Mouse (Mus musculus) E14TG2a.4 (cell line): ENCODE measurements at regions not wholly inside any gene's neighbourhood (a gene's known extent, or its start where the extent isn't known, plus 50 kb on each side); places are given as distances from the start of the nearest gene placed in this dataset.

Experiments
- H3K27me3 ChIP-seq: 2 replicates; pipeline ENCODE4 v1.6.1; 2014; ENCODE audit warnings: low read length, control low read depth; ENCODE audit not compliant: insufficient read depth
- H3K36me3 ChIP-seq: 2 replicates; pipeline ENCODE4 v1.6.1; 2014; ENCODE audit warnings: low read length, control low read depth; ENCODE audit not compliant: insufficient read depth
- H3K4me1 ChIP-seq: replicated peaks from 2 replicates; pipeline ENCODE4 v1.6.1; 2014; ENCODE audit warnings: low read depth, low read length, control low read depth
- H3K4me3 ChIP-seq: replicated peaks from 2 replicates; pipeline ENCODE4 v1.5.1; 2014; ENCODE audit warnings: mild to moderate bottlenecking, low read length
- H3K9me3 ChIP-seq: 2 replicates; pipeline ENCODE4 v1.6.1; 2014; ENCODE audit warnings: low read length, control low read depth
- CTCF ChIP-seq: conservative IDR thresholded peaks from 2 replicates; pipeline ENCODE4 v1.5.1; 2014; ENCODE audit warnings: low read length
- NANOG ChIP-seq: IDR thresholded peaks from 2 replicates; pipeline ENCODE4 v1.6.1; 2014; ENCODE audit warnings: borderline replicate concordance, low read length, mixed read lengths
- POU5F1 ChIP-seq: IDR thresholded peaks from 2 replicates; pipeline ENCODE4 v1.6.1; 2014; ENCODE audit warnings: low read length, borderline replicate concordance

DNA sequence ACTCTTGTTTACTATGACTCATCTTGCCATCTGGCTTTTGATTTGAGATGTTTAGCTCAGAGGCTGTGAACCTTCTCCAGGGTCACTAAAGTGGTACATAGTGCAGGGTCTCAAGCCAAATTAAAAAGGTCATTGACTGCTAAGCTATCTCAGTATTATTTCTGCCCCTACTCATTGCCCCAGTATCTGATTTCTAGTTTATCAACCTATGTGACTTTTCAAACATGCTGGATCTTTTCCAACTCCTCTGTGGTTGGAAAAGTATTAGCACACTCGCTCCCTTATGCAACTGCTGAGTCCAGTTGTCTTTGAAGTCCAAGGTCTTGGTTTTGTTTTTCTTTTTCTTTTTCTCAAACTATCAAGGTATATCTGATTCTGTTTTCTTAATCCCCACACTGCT lies 301.0 kb downstream of the Pdzph1 start:
- H3K4me1 ChIP-seq = no peaks in the 10 kb centered on the region
- peaks cover 13% of the 10 kb centered on the region for H3K9me3 ChIP-seq
- H3K36me3 ChIP-seq = no peaks in the 10 kb centered on the region
- H3K4me3 ChIP-seq = no peak overlapping the region
- TF ChIP-seq NANOG (no peak), CTCF (no peak), POU5F1 (no peak)
- H3K27me3 ChIP-seq = no peaks in the 10 kb centered on the region

DNA sequence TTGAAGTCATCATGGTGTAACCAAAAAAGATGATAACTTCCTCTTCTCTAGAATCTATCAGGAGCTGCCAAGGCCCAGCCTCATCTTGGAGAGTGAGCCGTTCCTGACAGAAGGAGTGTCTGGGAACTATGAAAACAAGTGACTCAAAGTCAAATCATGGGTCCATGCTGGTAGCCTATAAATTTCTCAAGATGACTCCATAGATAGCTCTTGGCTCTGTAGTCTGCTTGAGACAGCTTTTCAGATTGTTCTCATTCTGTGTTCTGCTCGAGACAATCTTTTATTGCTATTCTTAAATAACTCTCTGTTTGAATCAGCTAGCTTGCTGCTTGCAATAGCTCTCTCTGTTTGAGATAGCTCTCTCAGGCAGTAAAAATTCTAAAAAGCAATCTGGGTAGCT lies 318.9 kb downstream of the Pdzph1 start:
- no peak overlapping the region for H3K4me3 ChIP-seq
- no peaks in the 10 kb centered on the region for H3K9me3 ChIP-seq
- H3K36me3 ChIP-seq = no peaks in the 10 kb centered on the region
- H3K4me1 ChIP-seq = no peaks in the 10 kb centered on the region
- no peaks in the 10 kb centered on the region for H3K27me3 ChIP-seq
- TF ChIP-seq POU5F1 (no peak), CTCF (no peak), NANOG (no peak)

DNA sequence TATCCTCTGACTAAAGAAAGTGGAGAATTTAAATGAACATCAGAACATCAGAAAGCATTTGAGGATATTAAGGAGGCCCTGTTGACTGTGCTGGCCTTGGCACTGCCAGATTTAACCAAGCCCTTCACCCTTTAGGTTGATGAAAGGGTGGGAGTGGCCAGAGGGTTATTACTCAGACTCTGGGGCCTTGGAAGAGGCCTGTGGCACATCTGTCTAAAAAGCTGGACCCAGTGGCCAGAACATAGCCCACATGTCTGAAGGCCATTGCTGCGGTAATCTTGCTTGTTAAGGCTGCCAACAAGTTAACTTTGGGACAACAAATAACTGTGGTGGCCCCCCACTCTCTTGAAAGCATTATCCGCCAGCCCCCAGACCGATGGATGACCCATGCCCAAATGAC lies 323.1 kb downstream of the Pdzph1 start:
- no peaks in the 10 kb centered on the region for H3K4me1 ChIP-seq
- H3K27me3 ChIP-seq = no peaks in the 10 kb centered on the region
- peaks cover 5% of the 10 kb centered on the region; the same call in 1 of the 2 replicates for H3K9me3 ChIP-seq
- no peaks in the 10 kb centered on the region for H3K36me3 ChIP-seq
- no peak overlapping the region for H3K4me3 ChIP-seq
- TF ChIP-seq NANOG (no peak), CTCF (no peak), POU5F1 (no peak)

DNA sequence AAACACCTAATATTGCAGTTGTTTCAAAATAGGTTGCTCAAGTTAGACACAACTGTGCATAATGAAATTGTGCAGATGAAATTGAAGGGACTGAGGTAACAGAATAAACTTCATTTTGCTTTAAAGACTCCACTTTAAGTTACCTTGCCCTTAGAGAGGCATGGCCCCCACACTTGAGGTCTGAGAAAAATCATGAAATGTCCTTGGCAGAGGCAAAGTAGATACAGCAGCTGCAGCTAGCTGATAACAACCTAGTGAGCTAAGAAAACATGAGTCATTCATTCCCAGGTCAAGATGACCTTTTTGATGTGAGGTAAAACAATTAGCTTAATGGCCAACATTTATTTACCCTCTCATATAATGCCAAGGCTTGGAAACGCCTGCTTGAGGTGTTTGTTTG lies 347.4 kb downstream of the Pdzph1 start:
- Histone ChIP-seq H3K4me3 (no peak overlapping the region), H3K27me3 (no peaks in the 10 kb centered on the region), H3K9me3 (peaks cover 2% of the 10 kb centered on the region; the same call in 1 of the 2 replicates), H3K36me3 (no peaks in the 10 kb centered on the region), H3K4me1 (no peaks in the 10 kb centered on the region)
- TF ChIP-seq CTCF = no peak
- TF ChIP-seq NANOG = no peak
- TF ChIP-seq POU5F1 = no peak

DNA sequence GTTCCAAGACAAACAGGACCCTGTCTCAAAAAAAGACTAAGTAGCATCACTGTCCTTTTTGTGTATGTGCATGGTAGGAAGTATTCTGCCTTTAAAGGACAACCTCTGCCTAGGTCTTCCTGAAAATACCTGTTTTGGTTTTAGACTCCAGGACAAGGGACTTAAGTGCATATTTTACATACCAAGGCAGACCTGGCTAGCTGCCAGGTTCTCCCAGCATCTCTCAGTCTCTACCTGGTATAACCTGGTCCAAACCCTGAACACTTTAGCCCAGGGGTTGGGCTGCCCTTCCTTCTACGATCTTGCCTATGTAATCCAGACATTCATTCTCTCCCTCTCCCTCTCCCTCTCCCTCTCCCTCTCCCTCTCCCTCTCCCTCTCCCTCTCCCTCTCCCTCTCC lies 348.9 kb downstream of the Pdzph1 start:
- no peak for TF ChIP-seq NANOG
- no peak for TF ChIP-seq CTCF
- TF ChIP-seq POU5F1 = no peak
- H3K4me1 ChIP-seq = no peaks in the 10 kb centered on the region
- H3K36me3 ChIP-seq = no peaks in the 10 kb centered on the region
- no peaks in the 10 kb centered on the region for H3K9me3 ChIP-seq
- H3K27me3 ChIP-seq = no peaks in the 10 kb centered on the region
- H3K4me3 ChIP-seq = no peak overlapping the region

- H3K4me3 ChIP-seq = no peak overlapping the region
- TF ChIP-seq NANOG = no peak
- no peak for TF ChIP-seq CTCF
- TF ChIP-seq POU5F1 = no peak
- no peaks in the 10 kb centered on the region for H3K9me3 ChIP-seq
- H3K27me3 ChIP-seq = no peaks in the 10 kb centered on the region
- H3K36me3 ChIP-seq = no peaks in the 10 kb centered on the region
- H3K4me1 ChIP-seq = no peaks in the 10 kb centered on the region
Measured at GRCm38 (mm10) chr17:58598911-58599310, 392.3 kb downstream of the Pdzph1 start.

- H3K4me3 ChIP-seq = no peak overlapping the region
- TF ChIP-seq POU5F1 (no peak), CTCF (no peak), NANOG (no peak)
- H3K9me3 ChIP-seq = no peaks in the 10 kb centered on the region
- no peaks in the 10 kb centered on the region for H3K27me3 ChIP-seq
- no peaks in the 10 kb centered on the region for H3K4me1 ChIP-seq
- H3K36me3 ChIP-seq = no peaks in the 10 kb centered on the region
Measured at GRCm38 (mm10) chr17:58596661-58597060, 394.5 kb downstream of the Pdzph1 start.

DNA sequence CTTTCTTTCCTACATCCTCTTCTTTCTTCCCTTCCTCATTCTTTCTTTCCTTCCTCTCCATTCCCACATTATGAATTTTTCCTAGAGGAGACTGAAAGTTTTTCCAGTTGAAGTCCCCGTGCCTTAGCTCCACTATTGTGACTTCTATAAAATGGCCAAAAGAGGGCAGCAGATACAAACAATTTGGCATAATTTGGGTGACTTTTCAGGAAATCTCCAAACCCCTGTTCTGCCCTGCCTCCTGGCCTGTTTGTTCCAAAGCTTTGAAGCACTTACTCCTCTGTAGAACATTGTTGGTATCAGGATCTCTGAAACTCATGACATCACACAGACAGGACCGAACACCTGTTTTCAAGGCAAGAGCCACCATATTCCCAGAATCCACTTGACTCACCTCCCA lies 403.2 kb downstream of the Pdzph1 start:
- Histone ChIP-seq H3K36me3 (no peaks in the 10 kb centered on the region), H3K9me3 (peaks cover 12% of the 10 kb centered on the region), H3K27me3 (no peaks in the 10 kb centered on the region), H3K4me3 (no peak overlapping the region), H3K4me1 (no peaks in the 10 kb centered on the region)
- no peak for TF ChIP-seq POU5F1
- no peak for TF ChIP-seq NANOG
- TF ChIP-seq CTCF = no peak

DNA sequence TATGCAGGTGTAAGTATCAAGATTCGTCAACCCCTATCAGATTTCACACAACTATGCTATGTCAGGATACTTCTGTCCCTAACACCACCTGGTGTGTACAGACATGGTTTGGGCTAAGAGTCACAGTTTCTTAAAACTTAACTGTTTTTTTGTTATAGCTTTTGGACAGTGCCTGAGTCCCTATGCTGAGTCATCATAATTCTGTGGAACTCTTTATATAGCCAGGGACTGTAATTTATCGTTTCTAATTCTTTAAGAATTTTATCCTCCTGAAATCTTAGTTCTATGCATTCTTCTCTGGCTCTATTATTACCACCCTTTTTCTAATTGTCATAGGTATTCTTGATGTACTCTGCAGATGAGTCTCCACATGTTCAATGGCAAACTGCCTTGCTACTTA lies 418.3 kb downstream of the Pdzph1 start:
- Histone ChIP-seq H3K4me3 (no peak overlapping the region), H3K9me3 (no peaks in the 10 kb centered on the region), H3K27me3 (no peaks in the 10 kb centered on the region), H3K4me1 (no peaks in the 10 kb centered on the region), H3K36me3 (no peaks in the 10 kb centered on the region)
- TF ChIP-seq NANOG (no peak), POU5F1 (no peak), CTCF (no peak)
